Mouse (Mus musculus) liver, embryonic 14.5 days (tissue): Measurements from ENCODE around the gene Uggt2.

Source experiments
- CTCF ChIP-seq: IDR thresholded peaks from 2 replicates; pipeline ENCODE4 v1.5.1; 2016; ENCODE audit warnings: antibody characterized with exemption, low read depth, control low read depth
- EP300 ChIP-seq: IDR thresholded peaks from 2 replicates; pipeline ENCODE4 v1.6.1; 2016; ENCODE audit warnings: antibody characterized with exemption, low read depth

DNA sequence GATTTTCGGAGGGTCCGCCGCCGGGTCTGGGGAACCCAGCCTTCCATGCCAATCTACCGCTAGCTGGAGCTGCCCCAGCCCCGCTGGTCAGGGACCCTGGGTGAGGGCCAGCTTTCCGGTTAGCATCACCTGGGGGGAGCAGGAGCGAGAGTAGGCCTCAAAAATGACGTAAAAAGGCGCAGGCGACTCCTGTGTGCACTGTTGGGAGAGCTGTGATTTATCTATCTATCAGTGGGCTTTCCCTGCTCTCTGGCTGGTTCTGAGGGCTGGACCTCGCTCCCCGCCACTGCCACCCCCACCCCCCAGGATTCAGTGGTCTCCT is 301 bp upstream of the Uggt2 start:
- TF ChIP-seq CTCF (no peak), EP300 (no peak)
